Mouse (Mus musculus) bone marrow macrophage, adult 2 months (primary cell): Measurements from ENCODE around the gene Crot.
"Not testable (repeated sequence)": the region's sequence is repeated elsewhere in the genome, so short reads cannot be mapped to it uniquely, and the experiment has no call there.

Experiments used
- CTCF ChIP-seq: IDR thresholded peaks from 2 replicates; pipeline ENCODE4 v1.5.1; 2012; ENCODE audit warnings: low read depth, mild to moderate bottlenecking, low read length, moderate library complexity
- POLR2A ChIP-seq: IDR thresholded peaks from 2 replicates; pipeline ENCODE4 v1.6.1; 2012; ENCODE audit warnings: mild to moderate bottlenecking, low read depth, low read length, borderline replicate concordance

DNA sequence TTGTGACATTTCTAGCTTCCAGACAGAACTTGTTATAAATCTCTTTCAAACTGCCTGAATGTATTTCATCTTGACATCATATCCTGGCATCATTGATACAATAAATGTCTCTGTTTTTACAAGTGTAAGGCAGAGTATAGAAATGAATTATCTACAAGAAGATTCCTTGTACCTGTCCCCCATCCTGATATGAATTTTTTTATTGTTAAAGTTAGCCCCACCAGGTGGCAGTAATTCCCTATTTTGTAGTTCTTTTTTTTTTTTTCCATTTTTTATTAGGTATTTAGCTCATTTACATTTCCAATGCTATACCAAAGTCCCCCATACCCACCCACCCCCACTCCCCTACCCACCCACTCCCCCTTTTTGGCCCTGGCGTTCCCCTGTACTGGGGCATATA, 55.9 kb downstream of the Crot start:
- not testable (repeated sequence) for TF ChIP-seq CTCF, POLR2A
